Mouse (Mus musculus) heart, adult 9 months (tissue): ENCODE measurements around the gene Ankle1.
A peak's percentile ranks its signal among the peaks of the same experiment; 100 is the strongest.

Experiments
- DNase-seq, 2 experiments: peaks; one replicate each; pipeline ENCODE4 v3.0.0; 2022; ENCODE audit warnings: low spot score in 2 of 2

Ankle1 gene

GRCm38 (mm10) chr8:71405401-71406098 lies at the start of gene Ankle1:
Ankle1 (plus strand) TSS chr8:71406010.
- DNase-seq: peak; percentile 91 to 96

DNA sequence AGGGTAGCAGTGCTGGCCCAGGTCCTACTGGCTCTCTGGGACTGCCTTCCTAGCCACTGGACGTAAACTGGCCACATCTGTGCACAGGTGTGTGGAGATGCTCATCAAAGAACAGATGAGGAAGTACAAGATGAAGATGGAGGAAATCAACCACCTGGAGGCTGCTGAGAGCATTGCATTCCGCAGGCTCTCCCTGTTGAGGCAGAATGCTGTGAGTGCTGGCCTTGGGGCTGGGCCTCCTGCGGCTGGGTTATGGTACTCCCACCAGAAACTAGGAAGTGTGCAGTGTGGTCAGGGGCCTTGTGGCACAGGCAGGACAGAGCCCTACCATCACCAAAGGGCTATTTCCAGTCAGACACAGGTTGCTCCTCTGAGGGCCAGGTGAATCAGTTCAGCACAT lies 47.8 kb upstream of the Ankle1 start:
- DNase-seq: no peak

- peak; percentile 95 to 97 for DNase-seq
These were observed 38.9 kb upstream of the Ankle1 start, which contains the start of gene Use1 for GRCm38 (mm10) chr8:71366771-71367528. Use1 (plus strand) TSS chr8:71366848.

DNA sequence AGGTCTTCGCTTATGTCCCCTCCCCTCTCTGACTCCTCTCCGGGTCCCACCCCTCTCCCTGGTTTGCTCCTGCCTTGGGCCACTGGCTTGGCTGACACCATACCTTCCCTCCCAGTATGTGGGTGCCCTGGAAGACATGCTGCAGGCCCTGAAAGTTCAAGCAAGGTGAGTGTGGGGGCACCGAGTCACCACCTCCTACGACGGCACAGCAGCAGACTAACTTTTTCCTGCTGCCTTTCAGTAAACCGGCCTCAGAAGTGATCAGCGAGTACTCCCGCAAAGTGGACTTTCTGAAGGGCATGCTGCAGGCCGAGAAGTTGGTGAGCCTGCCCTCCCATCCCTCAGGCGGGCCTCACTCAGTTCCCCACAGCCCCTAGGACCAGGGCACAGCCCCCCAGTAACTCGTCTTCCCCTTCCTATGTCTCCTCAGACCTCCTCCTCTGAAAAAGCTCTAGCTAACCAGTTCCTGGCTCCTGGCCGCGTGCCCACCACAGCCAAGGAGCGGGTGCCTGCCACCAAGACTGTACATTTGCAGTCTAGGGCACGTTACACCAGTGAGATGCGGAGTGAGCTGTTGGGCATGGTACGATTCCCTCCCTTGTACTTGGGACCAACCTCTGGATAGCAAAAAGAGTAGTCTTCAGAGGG lies 38.2 kb upstream of the Ankle1 start:
- DNase-seq: no peak

DNA sequence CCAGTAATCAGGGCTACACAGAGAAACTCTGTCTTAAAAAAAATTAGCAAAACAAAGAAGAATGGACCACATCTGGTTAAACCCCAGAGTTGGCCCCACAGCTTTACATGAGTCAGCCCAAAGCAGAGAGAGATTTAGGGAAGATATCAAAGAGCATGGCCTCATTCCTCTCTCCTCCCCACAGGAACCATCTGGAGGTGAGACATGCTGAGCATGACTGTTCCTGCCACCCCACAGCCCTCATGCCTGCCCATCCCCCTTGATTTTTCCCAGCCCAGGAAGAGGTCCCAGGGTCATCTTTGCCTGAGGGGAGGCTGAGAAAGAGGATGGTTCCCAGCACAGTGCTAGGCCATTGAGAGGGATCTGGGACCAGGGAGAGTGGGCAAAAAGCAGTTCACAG lies 37.4 kb upstream of the Ankle1 start:
- no peak for DNase-seq

DNA sequence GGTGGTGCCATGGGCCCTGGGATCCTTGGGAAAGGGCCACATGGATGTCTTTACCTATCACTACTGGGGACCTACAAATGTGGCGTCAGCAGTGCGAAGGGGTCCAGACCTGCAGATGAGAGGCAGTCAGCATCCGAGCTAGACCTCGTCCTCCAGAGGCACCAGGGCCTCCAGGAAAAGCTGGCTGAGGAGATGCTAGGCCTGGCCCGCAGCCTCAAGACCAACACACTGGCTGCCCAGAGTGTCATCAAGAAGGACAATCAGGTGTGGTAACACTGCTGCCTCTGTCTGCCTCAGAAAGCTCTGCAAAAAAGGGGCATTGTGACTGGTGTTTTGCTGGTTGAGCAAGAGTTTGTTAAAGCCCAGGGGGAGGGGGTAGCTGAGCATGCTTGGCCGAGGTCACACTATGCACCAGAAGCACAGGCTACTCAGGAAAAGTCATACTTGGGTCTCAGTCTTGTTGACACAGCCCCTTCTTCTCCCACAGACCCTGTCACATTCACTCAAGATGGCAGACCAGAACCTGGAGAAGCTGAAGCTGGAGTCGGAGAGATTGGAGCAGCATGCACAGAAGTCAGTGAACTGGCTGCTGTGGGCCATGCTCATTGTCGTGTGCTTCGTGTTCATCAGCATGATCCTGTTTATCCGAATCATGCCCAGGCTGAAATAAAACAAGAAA lies 36.6 kb upstream of the Ankle1 start:
- no peak for DNase-seq

GRCm38 (mm10) chr8:71370711-71371235 lies 35.0 kb upstream of the Ankle1 start:
- no peak for DNase-seq

GRCm38 (mm10) chr8:71371236-71371848 lies 34.5 kb upstream of the Ankle1 start, which contains the start of gene Ocel1:
Ocel1 (plus strand) TSS chr8:71371298.
- peak; percentile 98 for DNase-seq

GRCm38 (mm10) chr8:71372427-71372826 lies 33.4 kb upstream of the Ankle1 start:
- DNase-seq: no peak

- no peak for DNase-seq
These were observed 32.8 kb upstream of the Ankle1 start for GRCm38 (mm10) chr8:71373000-71373399.

DNA sequence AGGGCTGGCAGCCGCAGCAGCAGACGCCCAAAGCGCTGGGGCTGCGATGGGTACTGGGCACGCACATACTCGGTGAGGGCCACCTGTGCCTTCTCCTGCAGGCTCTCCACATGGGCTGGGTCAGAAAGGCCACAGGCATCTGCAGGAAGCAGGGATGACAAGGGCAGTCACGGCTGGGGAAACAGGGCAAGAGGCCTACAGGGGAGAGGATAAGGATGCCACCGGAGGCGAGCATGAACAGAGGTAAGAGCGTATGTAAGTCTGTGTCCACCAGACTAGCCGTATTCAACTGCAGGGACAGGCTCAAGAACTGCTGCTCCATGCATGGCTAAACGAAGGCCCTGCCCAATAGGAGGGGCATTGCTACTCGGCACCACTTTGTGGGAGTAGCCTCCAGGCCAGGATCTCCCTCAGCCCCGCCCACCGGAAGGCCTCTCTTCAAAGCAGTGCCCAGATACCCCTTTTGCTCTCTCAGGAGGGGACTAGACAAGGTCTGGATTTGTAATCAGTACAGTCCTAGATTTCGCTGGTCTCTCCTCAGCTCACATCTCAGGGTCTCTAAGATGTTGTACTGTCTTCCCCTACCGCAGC lies 31.1 kb upstream of the Ankle1 start:
- DNase-seq: no peak

- DNase-seq: peak in 1 of 2 experiments; percentile 61
These were observed 30.0 kb upstream of the Ankle1 start for GRCm38 (mm10) chr8:71375581-71376422.

GRCm38 (mm10) chr8:71376423-71377030 lies 29.3 kb upstream of the Ankle1 start:
- DNase-seq: no peak

GRCm38 (mm10) chr8:71379008-71379407 lies 26.8 kb upstream of the Ankle1 start:
- no peak for DNase-seq

- no peak for DNase-seq
These were observed 26.2 kb upstream of the Ankle1 start for GRCm38 (mm10) chr8:71379512-71380075.

DNA sequence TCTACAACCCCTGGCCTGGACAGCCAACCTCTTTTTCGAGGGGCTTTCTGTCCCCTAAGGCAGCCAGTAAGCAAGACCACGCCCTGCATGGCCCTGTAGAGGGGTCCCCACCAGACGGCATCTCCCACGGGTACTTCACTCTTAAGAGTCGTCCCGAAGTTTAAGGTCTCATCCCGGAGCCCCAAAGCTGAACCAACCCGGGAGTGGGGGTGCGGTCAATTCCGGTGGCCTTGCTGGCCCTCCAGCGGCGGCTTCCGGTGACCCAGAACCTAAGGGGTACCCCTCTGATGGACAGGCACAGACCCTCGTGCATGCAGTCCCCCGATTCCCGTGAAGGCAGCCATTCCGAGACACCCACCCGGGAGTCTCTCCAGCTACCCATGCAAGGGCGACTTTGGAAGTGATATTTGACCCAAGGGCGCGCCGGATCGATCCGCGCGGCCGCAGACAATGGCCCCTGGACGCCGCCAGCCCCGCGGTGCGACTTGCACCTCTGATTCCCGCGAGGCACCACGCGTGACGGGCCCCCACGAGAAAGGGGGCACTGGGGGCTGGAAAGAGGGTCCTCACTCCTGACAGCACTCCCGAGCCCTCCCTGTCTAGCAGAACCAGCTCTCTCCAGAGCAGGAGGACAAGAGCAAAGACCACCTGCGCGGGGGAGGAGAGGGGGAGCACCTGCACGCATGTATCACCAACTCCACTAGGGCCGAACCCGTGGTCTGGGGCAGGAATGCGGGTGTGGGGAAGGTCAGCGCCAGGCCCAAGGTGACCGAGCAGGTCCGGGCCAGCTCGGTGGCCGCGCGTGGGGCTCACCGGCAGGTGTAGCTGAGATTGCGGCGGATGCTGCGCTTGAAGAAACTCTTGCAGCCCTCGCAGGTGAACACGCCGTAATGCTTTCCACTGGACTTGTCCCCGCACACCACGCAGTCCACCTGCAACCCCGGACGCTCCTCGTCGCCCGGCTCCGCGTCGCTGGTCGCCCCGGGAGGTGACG lies 25.3 kb upstream of the Ankle1 start:
- DNase-seq: no peak

- DNase-seq: peak; percentile 83
These were observed 24.3 kb upstream of the Ankle1 start, which contains the start of gene Nr2f6 for GRCm38 (mm10) chr8:71381421-71381970. Nr2f6 (minus strand) TSS chr8:71381960.
